Mouse (Mus musculus) embryonic fibroblast, embryonic 13.5 days (primary cell): Measurements from ENCODE around the gene Rhof.

ENCODE experiments used
- CTCF ChIP-seq: IDR thresholded peaks from 2 replicates; pipeline ENCODE4 v1.5.1; 2011; ENCODE audit warnings: mild to moderate bottlenecking, control low read depth, low read length, moderate library complexity, borderline replicate concordance; ENCODE audit not compliant: insufficient read depth
- POLR2A ChIP-seq: IDR thresholded peaks from 2 replicates; pipeline ENCODE4 v1.6.1; 2011; ENCODE audit warnings: low read depth, mild to moderate bottlenecking, control low read depth, low read length, moderate library complexity

GRCm38 (mm10) chr5:123133784-123134143, 1.3 kb upstream of the Rhof start:
- TF ChIP-seq CTCF (no peak), POLR2A (no peak)
